Mouse (Mus musculus) embryonic facial prominence, embryonic 15.5 days (tissue): ENCODE measurements at regions not wholly inside any gene's neighbourhood (a gene's known extent, or its start where the extent isn't known, plus 50 kb on each side); places are given as distances from the start of the nearest gene placed in this dataset.

Source experiments
- ATAC-seq: fragments of 200-750 bp; cut with Nextera tagmentation; 2 replicates; pipeline ENCODE4 v1.8.0; 2017; ENCODE audit warnings: low read depth, moderate TSS enrichment; ENCODE audit not compliant: insufficient number of reproducible peaks, low FRiP score, low TSS enrichment
- H3K27ac ChIP-seq: fragments of 300-500 bp; sonication (generic); replicated peaks from 2 replicates; pipeline ENCODE4 v1.5.1; 2015; ENCODE audit warnings: mild to moderate bottlenecking, inconsistent platforms
- H3K27me3 ChIP-seq: fragments of 300-500 bp; sonication (generic); 2 replicates; pipeline ENCODE4 v1.6.1; 2015; ENCODE audit warnings: inconsistent platforms
- H3K36me3 ChIP-seq: fragments of 300-500 bp; sonication (generic); 2 replicates; pipeline ENCODE4 v1.6.1; 2015; ENCODE audit warnings: mild to moderate bottlenecking, inconsistent platforms
- H3K4me1 ChIP-seq: fragments of 300-500 bp; sonication (generic); 2 replicates; pipeline ENCODE4 v1.6.1; 2015; ENCODE audit warnings: inconsistent platforms
- H3K4me2 ChIP-seq: fragments of 300-500 bp; sonication (generic); replicated peaks from 2 replicates; pipeline ENCODE4 v1.6.1; 2015; ENCODE audit warnings: mild to moderate bottlenecking, inconsistent platforms
- H3K4me3 ChIP-seq: fragments of 300-500 bp; sonication (generic); replicated peaks from 2 replicates; pipeline ENCODE4 v1.5.1; 2015; ENCODE audit warnings: mild to moderate bottlenecking, inconsistent platforms
- H3K9ac ChIP-seq: fragments of 300-500 bp; sonication (generic); 2 replicates; pipeline ENCODE4 v1.6.1; 2015; ENCODE audit warnings: inconsistent platforms
- H3K9me3 ChIP-seq: fragments of 300-500 bp; sonication (generic); replicated peaks from 2 replicates; pipeline ENCODE4 v1.6.1; 2016; ENCODE audit warnings: inconsistent platforms
- WGBS: fragments of 180-500 bp; shearing (Covaris S2); methylation state at CpG from one replicate; pipeline ENCODE4 v1.1.7; 2015; 5-methylcytosine and 5-hydroxymethylcytosine counted together

- Histone ChIP-seq H3K4me2 (no peak overlapping the region), H3K27ac (no peak overlapping the region), H3K4me1 (no peaks in the 10 kb centered on the region), H3K9ac (no peak overlapping the region), H3K4me3 (no peak overlapping the region), H3K27me3 (no peaks in the 10 kb centered on the region), H3K36me3 (peaks cover 62% of the 10 kb centered on the region), H3K9me3 (no peaks in the 10 kb centered on the region)
- no peak for ATAC-seq
- WGBS = 89% methylated on average over 9 of the region's 9 CpGs
Observed at GRCm38 (mm10) chr12:109718036-109718435, 117.9 kb upstream of the Rtl1 start.

- Histone ChIP-seq H3K27me3 (no peaks in the 10 kb centered on the region), H3K4me1 (no peaks in the 10 kb centered on the region), H3K27ac (no peak overlapping the region), H3K4me2 (no peak overlapping the region), H3K4me3 (no peak overlapping the region), H3K9me3 (no peaks in the 10 kb centered on the region), H3K9ac (no peak overlapping the region), H3K36me3 (peaks cover 37% of the 10 kb centered on the region)
- ATAC-seq = no peak
- WGBS = 96% methylated on average over 10 of the region's 10 CpGs
Observed at GRCm38 (mm10) chr12:109738201-109738600, 138.1 kb upstream of the Rtl1 start.

- 96% methylated on average over 6 of the region's 6 CpGs for WGBS
Observed at GRCm38 (mm10) chr12:109738911-109739310, 138.8 kb upstream of the Rtl1 start.

GRCm38 (mm10) chr12:109742486-109742885 lies 142.4 kb upstream of the Rtl1 start:
- Histone ChIP-seq H3K9ac (no peak overlapping the region), H3K4me1 (peaks cover 8% of the 10 kb centered on the region; the same call in 1 of the 2 replicates), H3K27ac (no peak overlapping the region), H3K4me3 (no peak overlapping the region), H3K27me3 (no peaks in the 10 kb centered on the region), H3K36me3 (peaks cover 26% of the 10 kb centered on the region), H3K4me2 (no peak overlapping the region), H3K9me3 (no peaks in the 10 kb centered on the region)
- no peak for ATAC-seq
- WGBS = 91% methylated on average over 11 of the region's 11 CpGs

More at GRCm38 (mm10) chr12:109738911-109739310, 138.8 kb upstream of the Rtl1 start:
- no peaks in the 10 kb centered on the region for H3K4me1 ChIP-seq
- no peak overlapping the region for H3K9ac ChIP-seq
- H3K9me3 ChIP-seq = no peaks in the 10 kb centered on the region
- no peak overlapping the region for H3K4me3 ChIP-seq
- no peak overlapping the region for H3K27ac ChIP-seq
- H3K36me3 ChIP-seq = peaks cover 35% of the 10 kb centered on the region
- H3K4me2 ChIP-seq = no peak overlapping the region
- no peaks in the 10 kb centered on the region for H3K27me3 ChIP-seq
- ATAC-seq = no peak

- H3K36me3 ChIP-seq = peaks cover 23% of the 10 kb centered on the region
- ATAC-seq = no peak
Observed at GRCm38 (mm10) chr12:109743036-109743650, 143.0 kb upstream of the Rtl1 start.

GRCm38 (mm10) chr12:109744186-109744585 lies 144.1 kb upstream of the Rtl1 start:
- Histone ChIP-seq H3K9me3 (no peaks in the 10 kb centered on the region), H3K27me3 (no peaks in the 10 kb centered on the region), H3K36me3 (peaks cover 20% of the 10 kb centered on the region), H3K4me3 (no peak overlapping the region), H3K4me1 (peaks cover 24% of the 10 kb centered on the region), H3K9ac (no peak overlapping the region), H3K4me2 (no peak overlapping the region), H3K27ac (no peak overlapping the region)
- 87% methylated on average over 4 of the region's 4 CpGs for WGBS
- ATAC-seq = no peak

More at GRCm38 (mm10) chr12:109743036-109743650, 143.0 kb upstream of the Rtl1 start:
- no peaks in the 10 kb centered on the region for H3K27me3 ChIP-seq
- H3K9me3 ChIP-seq = no peaks in the 10 kb centered on the region
- no peak overlapping the region for H3K4me3 ChIP-seq
- 89% methylated on average over 24 of the region's 24 CpGs for WGBS
- no peak overlapping the region for H3K27ac ChIP-seq
- peaks cover 15% of the 10 kb centered on the region for H3K4me1 ChIP-seq
- no peak overlapping the region for H3K4me2 ChIP-seq
- H3K9ac ChIP-seq = no peak overlapping the region

GRCm38 (mm10) chr12:109745731-109746484 lies 145.8 kb upstream of the Rtl1 start:
- WGBS = 44% methylated on average over 15 of the region's 15 CpGs
- H3K9me3 ChIP-seq = no peaks in the 10 kb centered on the region
- H3K9ac ChIP-seq = no peak overlapping the region
- peaks cover 36% of the 10 kb centered on the region for H3K4me1 ChIP-seq
- ATAC-seq = no peak
- no peak overlapping the region for H3K27ac ChIP-seq
- no peak overlapping the region for H3K4me2 ChIP-seq
- H3K4me3 ChIP-seq = no peak overlapping the region
- peaks cover 20% of the 10 kb centered on the region for H3K36me3 ChIP-seq
- H3K27me3 ChIP-seq = no peaks in the 10 kb centered on the region

GRCm38 (mm10) chr12:109747201-109747600 lies 147.1 kb upstream of the Rtl1 start:
- H3K36me3 ChIP-seq = peaks cover 15% of the 10 kb centered on the region
- ATAC-seq = no peak
- H3K27me3 ChIP-seq = no peaks in the 10 kb centered on the region
- no peak overlapping the region for H3K27ac ChIP-seq
- WGBS = 78% methylated on average over 5 of the region's 5 CpGs
- H3K4me2 ChIP-seq = no peak overlapping the region
- H3K9ac ChIP-seq = no peak overlapping the region
- no peaks in the 10 kb centered on the region for H3K9me3 ChIP-seq
- no peak overlapping the region for H3K4me3 ChIP-seq
- H3K4me1 ChIP-seq = peaks cover 36% of the 10 kb centered on the region

GRCm38 (mm10) chr12:109747776-109748175 lies 147.6 kb upstream of the Rtl1 start:
- Histone ChIP-seq H3K36me3 (peaks cover 9% of the 10 kb centered on the region; the same call in 1 of the 2 replicates), H3K27ac (no peak overlapping the region; the same call in 1 of the 2 replicates), H3K4me3 (no peak overlapping the region), H3K4me1 (peaks cover 36% of the 10 kb centered on the region), H3K9ac (no peak overlapping the region), H3K4me2 (no peak overlapping the region), H3K9me3 (no peaks in the 10 kb centered on the region), H3K27me3 (no peaks in the 10 kb centered on the region)
- no peak for ATAC-seq
- 80% methylated on average over 13 of the region's 13 CpGs for WGBS

- no peaks in the 10 kb centered on the region for H3K9me3 ChIP-seq
- H3K27me3 ChIP-seq = no peaks in the 10 kb centered on the region
- H3K9ac ChIP-seq = no peak overlapping the region
- peaks cover 36% of the 10 kb centered on the region for H3K4me1 ChIP-seq
- peak overlapping the region; percentile 71 for H3K27ac ChIP-seq
- 49% methylated on average over 12 of the region's 12 CpGs for WGBS
- no peak overlapping the region for H3K4me3 ChIP-seq
- no peak for ATAC-seq
- no peak overlapping the region for H3K4me2 ChIP-seq
- H3K36me3 ChIP-seq = 0 out of 2 replicates have a peak, but pooled peaks cover 2% of the 10 kb centered on the region
Observed at GRCm38 (mm10) chr12:109748326-109749059, 148.4 kb upstream of the Rtl1 start.

GRCm38 (mm10) chr12:109749256-109749655 lies 149.1 kb upstream of the Rtl1 start:
- 21% methylated on average over 2 of the region's 2 CpGs for WGBS
- no peak for ATAC-seq
- Histone ChIP-seq H3K4me1 (peaks cover 36% of the 10 kb centered on the region), H3K36me3 (no peaks in the 10 kb centered on the region), H3K9ac (no peak overlapping the region), H3K9me3 (no peaks in the 10 kb centered on the region), H3K27me3 (no peaks in the 10 kb centered on the region), H3K27ac (peak overlapping the region; percentile 71), H3K4me3 (no peak overlapping the region), H3K4me2 (peak overlapping the region; percentile 46)
